Mouse (Mus musculus): ENCODE measurements around the gene Cers6. TPM values are rescaled to one million over a fixed set of nuclear protein-coding genes. Genes with fewer than 3 reads are reported as not detected.

Cers6 gene
- polyA plus RNA-seq, 1 experiment, result 10.2 TPM

DNA sequence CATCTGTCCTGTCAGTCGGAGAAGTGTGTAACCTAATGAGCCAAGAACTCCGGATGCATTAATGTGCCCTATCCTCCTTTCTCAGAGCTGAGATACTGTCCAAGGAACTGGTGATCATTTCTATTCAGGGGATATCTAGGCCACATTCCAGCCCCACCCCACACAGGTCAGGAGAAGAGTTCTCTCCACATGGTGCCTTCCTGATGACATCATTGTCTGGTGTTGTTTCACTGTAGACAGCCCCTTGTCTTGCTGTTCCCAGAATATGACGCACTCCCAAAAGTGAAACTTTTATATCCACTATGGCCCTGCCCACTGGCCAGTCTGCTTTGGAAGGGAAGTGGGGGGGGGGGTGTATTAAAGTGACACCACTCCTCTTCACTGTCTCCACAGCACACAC is 215.9 kb downstream of the Cers6 start:
- no peak for TF ChIP-seq GATA1 (IDR thresholded peaks at IDR 0.05; ENCODE audit: low read length)

DNA sequence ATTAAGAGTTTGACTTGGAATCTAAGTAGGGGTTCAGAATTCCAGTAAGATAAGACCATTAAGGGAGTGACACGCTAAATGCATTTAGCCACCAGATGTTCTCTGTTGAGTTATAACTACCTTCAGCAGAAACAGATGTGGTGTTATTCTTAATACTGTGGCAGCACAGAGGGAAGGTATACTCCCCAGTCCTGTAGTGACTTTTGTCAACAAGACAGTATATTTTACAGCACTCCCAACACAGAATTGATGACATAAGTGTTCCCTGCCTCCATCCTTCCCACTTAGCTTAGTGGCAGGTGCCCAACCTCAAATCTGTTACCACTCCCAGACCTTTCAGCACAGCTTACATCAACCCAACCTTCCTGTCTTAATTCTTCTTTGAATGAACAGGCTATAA is 219.5 kb downstream of the Cers6 start:
- TF ChIP-seq GATA1 (IDR thresholded peaks at IDR 0.05; ENCODE audit: low read length), result no peak

DNA sequence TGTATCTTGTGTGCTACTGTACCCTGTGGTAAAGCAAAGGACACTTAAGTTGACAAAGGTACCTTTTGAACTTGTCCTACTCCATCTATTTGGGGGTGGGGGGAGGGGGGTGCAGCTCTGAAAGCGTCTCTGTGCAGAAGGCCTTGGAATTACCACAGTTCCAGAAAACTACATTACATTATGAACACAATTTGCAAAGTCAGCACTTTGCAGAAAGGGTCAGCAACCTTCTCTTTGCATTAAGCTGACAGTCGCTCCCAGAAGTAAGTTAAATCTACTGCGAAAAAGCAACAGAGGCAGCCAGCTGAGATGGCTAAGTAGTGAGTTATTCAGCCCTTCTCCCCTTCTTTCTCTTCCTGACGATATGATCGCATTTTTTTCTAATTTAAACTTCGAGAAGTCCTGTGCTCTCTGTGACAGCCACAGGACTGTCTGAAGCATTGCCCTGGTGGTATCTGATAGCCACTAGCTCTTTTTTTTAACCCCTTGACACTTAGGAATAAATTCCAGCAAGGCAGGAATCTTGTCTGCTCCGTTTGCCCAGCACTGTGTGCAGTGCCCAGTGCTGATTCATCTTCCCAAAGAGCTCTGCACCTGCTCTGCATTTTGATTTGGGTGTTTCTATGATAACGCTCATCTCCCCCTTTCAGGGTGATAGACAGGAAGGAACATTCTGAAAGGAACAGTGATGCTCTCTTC is 221.4 kb downstream of the Cers6 start:
- no peak for TF ChIP-seq GATA1 (IDR thresholded peaks at IDR 0.05; ENCODE audit: low read length)

DNA sequence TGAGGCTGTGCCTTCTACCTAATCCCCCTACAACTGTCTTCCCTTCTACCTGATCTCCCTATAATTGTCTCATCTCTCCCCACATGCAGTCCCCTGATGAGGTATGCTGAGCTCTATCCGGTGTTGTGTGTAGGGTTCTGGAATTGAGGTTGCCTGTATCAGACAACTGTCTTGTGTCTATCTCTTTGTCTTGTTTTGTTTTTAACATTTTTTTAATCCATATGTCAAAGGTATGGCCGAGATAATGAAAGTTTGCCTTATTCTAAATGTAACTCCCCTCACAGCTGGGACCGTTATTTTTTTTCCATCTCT is 221.9 kb downstream of the Cers6 start:
- TF ChIP-seq GATA1 (IDR thresholded peaks at IDR 0.05; ENCODE audit: low read length), result no peak

DNA sequence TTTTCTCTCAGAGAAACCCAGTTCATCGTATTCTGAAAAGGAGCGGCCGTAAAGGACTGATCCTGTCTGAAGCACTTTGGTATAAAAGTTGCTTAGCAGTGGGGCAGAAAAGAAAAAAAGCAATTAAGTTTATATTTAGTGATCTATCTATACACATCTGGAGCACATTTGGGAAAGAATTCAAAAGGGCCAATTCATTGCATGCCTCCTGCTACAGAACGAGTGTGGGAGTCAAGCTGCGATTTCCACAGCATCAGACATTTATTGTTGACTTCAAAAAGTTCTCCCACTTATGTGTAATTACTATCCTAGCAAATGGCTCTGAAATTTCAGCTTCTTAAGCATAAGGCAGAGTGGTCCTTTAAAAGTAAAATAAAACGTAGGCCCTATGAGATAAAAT is 223.2 kb downstream of the Cers6 start:
- no peak for TF ChIP-seq GATA1 (IDR thresholded peaks at IDR 0.05; ENCODE audit: low read length)

DNA sequence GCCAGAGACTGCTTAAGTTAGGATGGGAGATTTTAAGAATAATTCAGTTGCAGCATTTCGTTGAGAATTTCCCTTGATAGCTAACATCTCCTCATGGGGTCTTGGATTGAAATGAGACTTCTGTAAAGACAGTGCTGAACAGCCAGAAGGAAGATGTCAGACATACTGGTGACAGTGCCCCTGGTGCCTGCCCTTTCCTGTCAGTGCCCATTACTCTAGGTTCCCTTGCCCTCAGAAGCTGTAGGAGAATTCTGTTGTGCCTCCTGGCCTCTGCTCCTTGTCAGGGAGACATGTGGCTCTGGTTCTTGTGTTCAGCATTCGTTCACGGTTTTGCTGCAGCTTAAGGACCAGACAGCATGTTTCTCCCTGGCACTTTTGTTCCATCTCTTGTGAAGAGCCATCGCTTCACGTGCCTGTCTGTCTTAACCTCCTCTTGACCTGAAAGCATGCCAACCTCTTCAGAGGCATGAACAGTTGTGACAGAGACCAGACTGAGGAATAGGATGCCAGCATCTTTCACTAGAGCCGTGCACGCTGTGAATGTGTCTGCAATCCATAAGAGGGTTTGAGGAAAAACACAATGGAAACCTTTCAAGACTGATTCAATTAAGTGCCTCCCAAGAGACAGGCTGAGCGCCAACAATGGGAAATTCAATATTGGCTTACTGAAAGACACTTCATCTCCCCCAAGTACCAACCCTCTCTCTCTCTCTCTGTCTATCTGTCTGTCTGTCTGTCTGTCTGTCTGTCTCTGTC is 225.4 kb downstream of the Cers6 start:
- TF ChIP-seq GATA1 (IDR thresholded peaks at IDR 0.05; ENCODE audit: low read length), result no peak

DNA sequence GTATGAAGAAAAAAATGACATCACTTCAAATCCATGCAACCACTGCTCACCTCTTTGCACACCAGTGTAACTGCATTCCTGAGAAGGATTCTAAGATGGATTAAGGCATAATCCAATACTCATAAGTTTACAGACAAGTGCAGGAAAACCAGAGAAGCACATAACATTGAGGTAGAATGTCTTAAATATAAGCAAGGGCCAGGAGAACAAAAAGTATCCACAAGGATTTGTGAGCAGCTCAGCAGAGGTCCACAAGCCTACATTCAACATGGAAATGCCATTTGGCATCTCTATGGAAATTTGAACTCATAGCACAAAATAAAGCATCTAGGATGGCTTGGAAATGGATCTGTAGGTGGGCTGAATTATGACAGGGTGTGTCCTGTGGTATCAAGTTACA is 234.6 kb downstream of the Cers6 start:
- no peak for TF ChIP-seq GATA1 (IDR thresholded peaks at IDR 0.05; ENCODE audit: low read length)

DNA sequence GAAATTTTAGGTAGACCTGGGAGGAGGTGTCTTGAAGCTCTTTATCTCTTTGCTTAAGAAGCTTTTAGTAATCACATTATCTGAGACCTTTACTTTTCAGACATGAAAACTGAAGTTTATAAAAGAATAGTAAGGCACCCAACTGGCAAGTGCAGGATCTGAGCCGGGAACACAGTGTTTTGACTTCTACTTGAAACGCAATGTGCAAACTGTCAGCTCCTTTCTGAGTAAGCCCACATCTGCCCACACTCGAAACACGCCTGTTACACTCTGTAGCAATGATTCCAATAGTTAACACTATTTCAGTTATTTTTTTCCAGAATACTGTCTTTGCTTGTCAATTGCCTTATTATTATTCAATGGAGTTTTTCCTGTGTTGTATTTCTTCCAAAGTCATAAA is 235.6 kb downstream of the Cers6 start:
- no peak for TF ChIP-seq GATA1 (IDR thresholded peaks at IDR 0.05; ENCODE audit: low read length)

DNA sequence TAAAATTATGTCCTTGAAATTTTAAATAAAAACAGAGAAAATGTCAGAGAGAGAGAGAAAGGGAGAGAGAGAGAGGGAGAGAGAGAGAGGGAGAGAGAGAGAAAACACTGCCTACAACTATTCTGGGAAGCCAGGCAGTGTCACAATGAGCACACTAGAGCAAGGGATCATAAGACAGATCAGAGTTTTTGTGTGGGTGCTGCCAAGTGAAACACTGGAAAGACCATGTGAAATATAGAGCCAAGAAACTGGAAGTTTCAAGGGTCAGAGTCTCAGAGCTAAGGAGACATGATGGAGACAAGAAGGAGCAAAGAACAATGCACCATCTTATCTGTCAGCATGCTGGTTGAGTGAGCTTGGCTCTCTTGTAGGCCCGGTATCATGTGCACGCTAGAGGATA is 236.3 kb downstream of the Cers6 start:
- no peak for TF ChIP-seq GATA1 (IDR thresholded peaks at IDR 0.05; ENCODE audit: low read length)

DNA sequence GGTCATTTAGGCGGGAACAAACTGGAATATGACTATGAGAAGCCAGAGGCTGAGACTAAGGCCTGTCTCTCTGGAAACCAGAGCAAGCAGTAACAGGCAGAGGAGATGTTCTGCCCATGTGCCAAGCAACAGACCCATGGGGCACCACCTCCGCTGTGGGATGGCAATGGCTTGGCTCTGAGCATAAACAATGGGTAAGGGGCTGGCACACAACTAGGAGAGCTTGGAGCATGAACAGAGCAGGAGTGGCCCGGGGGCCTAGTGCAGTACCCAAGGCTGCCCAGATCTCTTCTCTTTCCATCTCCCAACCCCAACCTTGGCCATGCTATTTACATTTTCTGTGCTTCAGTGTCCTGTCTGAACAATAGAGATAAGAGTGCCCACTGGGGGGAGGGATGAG is 237.5 kb downstream of the Cers6 start:
- TF ChIP-seq GATA1 (IDR thresholded peaks at IDR 0.05; ENCODE audit: low read length), result no peak

DNA sequence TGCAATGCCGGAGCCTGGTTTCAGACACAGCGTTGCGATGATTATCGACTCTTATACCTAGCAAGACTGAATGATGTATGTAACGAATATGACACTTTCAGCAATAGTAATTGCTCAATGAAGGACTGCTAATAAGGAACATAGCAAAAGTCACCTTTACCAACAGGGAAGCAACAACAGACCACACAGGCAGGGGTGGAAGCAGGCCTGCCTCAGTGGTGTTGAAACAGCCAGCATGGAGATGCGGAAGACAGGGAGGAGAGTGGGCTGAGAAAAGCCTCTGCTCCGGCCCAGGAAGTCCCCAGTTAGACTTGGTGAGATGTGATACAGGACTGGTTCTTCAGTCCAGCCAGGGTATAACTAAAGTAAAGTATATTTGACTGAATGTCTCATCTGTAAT is 237.9 kb downstream of the Cers6 start:
- TF ChIP-seq GATA1 (IDR thresholded peaks at IDR 0.05; ENCODE audit: low read length), result no peak

DNA sequence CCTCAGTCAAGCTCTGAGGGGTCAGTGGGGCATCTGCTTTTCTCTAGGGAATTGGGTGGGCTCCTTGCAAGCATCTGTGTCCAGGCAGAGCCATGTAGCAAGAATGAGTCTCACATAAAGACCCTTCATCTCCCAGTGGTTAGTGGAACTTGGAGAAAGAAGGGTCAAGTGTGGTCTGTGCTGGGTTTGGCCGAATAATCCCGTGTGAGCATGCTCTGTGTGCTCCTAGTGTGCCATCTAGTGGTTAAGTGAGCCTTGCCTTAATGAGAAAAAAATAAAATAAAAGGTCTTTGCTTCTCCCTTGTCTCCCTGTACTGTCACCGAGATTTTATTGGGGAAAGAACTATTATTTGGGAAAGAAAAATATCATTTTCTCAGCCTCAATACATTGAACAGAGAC is 239.5 kb downstream of the Cers6 start:
- no peak for TF ChIP-seq GATA1 (IDR thresholded peaks at IDR 0.05; ENCODE audit: low read length)

DNA sequence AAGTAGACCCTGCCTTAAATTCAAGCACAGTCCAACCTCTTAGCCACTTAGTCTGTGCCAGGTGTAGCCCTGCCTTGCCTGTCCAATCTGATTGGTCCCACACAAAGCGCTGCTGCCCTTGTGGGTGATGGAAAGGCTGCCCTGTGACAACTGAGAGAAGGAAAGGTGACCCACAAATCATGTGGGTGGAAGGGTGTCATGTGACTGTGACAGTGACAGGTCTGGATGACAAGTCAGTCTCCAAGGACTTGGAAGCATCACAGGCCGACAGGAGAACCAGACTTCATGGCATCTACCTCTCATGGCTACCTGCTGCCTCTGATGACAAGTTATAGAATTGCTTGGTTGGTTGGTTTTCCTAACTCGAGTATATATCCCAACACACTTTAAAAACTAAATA is 242.3 kb downstream of the Cers6 start:
- no peak for TF ChIP-seq GATA1 (IDR thresholded peaks at IDR 0.05; ENCODE audit: low read length)

DNA sequence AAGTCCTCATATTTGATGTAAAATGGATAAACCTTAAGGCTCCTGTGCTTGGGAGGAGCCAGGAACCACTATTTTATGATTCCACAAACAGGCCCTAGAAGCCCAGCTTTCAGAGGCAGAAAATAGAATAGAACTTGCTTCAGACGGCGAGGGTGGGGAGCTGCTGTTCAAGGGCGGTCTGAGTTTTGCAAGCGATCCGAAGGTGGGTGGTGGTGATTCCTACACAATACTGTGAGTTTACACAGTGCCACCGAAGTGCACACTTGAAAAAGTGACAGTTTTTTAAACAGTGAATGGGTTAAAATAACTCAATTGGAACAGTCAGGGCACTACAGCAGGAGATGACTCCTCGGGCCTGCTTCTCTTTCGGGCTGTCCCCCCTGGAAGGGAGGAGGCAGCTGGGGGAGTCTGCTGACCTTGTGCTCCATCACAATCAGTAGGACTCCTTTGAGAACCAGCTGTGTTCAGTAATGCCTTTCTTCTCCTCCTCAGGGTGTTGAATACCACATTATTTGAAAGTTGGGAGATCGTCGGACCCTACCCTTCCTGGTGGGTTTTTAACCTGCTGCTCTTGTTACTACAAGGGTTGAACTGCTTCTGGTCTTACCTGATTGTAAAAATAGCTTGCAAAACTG is 243.4 kb downstream of the Cers6 start:
- TF ChIP-seq GATA1 (IDR thresholded peaks at IDR 0.05; ENCODE audit: low read length), result no peak

DNA sequence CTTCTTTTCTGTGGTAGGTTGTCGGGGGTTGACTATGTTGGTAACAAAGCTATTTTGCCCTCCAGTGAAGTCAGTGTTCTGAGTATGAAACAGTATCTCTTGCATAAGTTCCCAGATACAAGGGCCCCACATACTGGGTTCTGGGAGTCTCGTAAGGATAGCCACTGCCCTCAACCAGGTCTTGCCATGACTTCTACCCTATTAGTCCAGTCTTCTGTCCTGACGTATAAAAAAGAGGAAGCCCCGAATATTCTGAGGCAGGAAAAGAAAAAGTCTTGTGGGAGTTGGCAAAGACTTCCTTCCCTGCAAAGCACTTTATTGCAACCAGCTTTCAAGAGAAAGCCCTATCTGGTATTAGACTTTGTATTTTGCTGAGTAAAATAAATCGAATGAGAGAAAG is 248.0 kb downstream of the Cers6 start:
- TF ChIP-seq GATA1 (IDR thresholded peaks at IDR 0.05; ENCODE audit: low read length), result no peak

DNA sequence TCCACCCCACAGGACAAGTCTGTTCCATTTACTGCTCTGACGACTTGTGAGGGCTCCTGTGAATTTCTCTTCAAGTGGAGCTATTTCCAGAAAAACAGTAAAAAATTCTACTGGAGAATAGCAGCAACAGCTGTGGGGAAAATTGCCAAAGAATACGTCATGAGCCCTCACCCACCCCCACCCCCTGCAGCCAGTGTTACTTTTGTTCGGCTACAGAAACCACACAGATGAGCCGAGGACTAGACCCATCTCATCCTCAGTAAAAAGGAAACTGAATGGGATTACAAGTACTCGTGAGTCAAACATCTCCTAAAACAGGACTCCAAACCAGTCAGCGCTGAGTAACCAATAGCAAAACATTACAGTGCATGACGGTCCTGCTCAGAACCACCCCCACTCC is 248.5 kb downstream of the Cers6 start:
- TF ChIP-seq GATA1 (IDR thresholded peaks at IDR 0.05; ENCODE audit: low read length), result no peak

DNA sequence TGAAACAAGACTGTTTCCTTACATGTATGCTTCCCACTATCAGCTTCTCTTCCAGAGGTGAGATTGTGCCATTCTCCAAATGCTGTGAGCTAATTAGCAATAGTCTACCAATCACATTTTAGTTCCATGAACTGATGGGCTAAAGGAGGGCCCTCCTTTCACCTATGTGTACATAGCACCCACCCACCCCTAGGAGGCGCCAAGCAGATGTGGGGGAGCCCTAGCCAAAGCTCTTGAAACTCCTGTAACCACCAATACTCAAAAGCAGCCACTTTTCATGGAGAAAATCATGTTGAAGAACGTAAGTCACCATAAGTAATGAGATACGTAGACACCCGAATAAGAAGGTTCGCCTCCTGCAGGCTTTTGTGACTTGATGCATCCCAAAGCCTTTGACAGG is 251.4 kb downstream of the Cers6 start:
- TF ChIP-seq GATA1 (IDR thresholded peaks at IDR 0.05; ENCODE audit: low read length), result no peak

Measured in G1E-ER4 (cell line).